Mouse (Mus musculus) adrenal gland, adult 10 weeks (tissue): ENCODE measurements around the gene Gm3012. TPM values are rescaled to one million over a fixed set of nuclear protein-coding genes. Genes with fewer than 3 reads are reported as not detected.

ENCODE experiments used
- polyA plus RNA-seq: library from polyadenylated mRNA; stranded (reverse); fragments of 350-450 nt; fragmentation: Illumina TruSeq; extraction: RNeasy Lipid Tissue Mini Kit (QIAGEN cat#74804); gene quantifications from one replicate; pipeline ENCODE4 v1.2.3, GENCODE M21; 2014; ENCODE audit warnings: low read depth, low replicate concordance

Gene Gm3012
- not detected for polyA plus RNA-seq

DNA sequence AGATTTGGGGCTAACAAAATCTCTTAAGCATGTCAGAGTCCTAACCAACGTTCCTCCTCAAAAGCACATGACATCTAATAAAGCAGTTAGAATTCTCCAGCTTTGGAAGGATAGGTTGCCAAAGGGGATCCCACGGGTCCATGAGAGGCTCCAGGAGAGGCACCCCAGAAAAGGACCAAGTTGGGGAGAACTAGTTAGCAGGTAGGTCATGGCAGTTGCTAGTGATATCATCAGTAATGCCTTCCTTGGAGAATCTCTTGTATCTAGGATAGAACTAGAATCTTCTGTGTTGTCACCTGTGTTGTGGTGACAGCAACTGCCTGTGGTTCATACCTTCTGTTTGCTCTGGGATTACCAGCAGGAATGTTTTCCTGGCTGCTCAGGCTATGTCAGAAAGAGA lies at the start of gene Gm3012:
TSS of gene Gm3012 (plus strand) at position 301 of the 400 bp plus-strand sequence.

DNA sequence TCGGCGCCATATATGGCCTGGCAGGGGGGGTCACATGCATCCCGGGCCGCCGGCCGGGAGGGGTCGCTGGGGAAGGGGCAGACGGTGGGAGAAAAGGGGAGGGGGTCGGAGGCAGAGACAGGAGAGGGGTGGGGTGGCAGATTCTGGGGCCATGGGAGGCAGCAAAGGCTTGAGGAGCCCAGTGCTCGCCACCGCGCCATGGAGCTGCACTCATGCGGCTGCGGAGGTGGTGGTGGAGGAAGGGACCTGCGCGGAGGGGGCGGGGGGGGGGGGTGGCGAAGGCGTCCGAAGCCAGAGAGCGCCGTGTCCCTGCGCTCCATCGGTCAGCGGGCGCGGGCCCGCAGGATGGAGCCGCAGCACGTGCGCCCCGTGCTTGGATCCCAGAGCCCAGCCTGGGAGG lies 17.4 kb downstream of the Gm3012 start, which contains the start of gene Gm3020:
TSS of gene Gm3020 (plus strand) at position 301 of the 400 bp plus-strand sequence.

DNA sequence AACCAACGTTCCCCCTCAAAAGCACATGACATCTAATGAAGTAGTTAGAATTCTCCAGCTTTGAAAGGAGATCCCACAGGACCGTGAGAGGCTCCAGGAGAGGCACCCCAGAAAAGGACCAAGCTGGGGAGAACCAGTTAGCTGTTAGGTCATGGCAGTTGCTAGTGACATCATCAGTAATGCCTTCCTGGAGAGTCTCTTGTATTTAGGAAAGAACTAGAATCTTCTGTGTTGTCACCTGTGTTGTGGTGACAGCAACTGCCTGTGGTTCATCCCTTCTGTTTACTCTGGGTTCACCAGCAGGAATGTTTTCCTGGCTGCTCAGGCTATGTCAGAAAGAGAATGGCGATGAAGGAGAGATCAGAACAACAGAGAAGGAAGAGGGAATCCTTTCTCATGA lies 54.2 kb downstream of the Gm3012 start, which contains the start of gene Gm3043:
TSS of gene Gm3043 (plus strand) at position 301 of the 400 bp plus-strand sequence.

Other genes starting within 250 kb of the Gm3012 start
- not detected for gene Gm10413, start 239.4 kb upstream of the Gm3012 start, polyA plus RNA-seq
- not detected for gene Gm10409, start 221.9 kb upstream of the Gm3012 start, polyA plus RNA-seq
- not detected for gene Gm3005, start 206.4 kb upstream of the Gm3012 start, polyA plus RNA-seq
- not detected for gene Gm10408, start 185.1 kb upstream of the Gm3012 start, polyA plus RNA-seq
- gene Gm3020, start 17.5 kb downstream of the Gm3012 start, polyA plus RNA-seq = not detected
- not detected for gene Gm3043, start 54.3 kb downstream of the Gm3012 start, polyA plus RNA-seq
- gene Gm3002, start 175.6 kb downstream of the Gm3012 start, polyA plus RNA-seq = not detected
- not detected for gene Gm3033, start 211.7 kb downstream of the Gm3012 start, polyA plus RNA-seq
- not detected for gene Gm2916, start 249.7 kb downstream of the Gm3012 start, polyA plus RNA-seq